Mouse (Mus musculus) heart, postnatal 0 days (tissue): Measurements from ENCODE around the gene AC129217.1.

ENCODE experiments used
- CTCF ChIP-seq: IDR thresholded peaks from 2 replicates; pipeline ENCODE4 v1.5.1; 2016; ENCODE audit warnings: antibody characterized with exemption, control low read depth, low read depth
- EP300 ChIP-seq: IDR thresholded peaks from 2 replicates; pipeline ENCODE4 v1.6.1; 2016; ENCODE audit warnings: antibody characterized with exemption, low read depth

DNA sequence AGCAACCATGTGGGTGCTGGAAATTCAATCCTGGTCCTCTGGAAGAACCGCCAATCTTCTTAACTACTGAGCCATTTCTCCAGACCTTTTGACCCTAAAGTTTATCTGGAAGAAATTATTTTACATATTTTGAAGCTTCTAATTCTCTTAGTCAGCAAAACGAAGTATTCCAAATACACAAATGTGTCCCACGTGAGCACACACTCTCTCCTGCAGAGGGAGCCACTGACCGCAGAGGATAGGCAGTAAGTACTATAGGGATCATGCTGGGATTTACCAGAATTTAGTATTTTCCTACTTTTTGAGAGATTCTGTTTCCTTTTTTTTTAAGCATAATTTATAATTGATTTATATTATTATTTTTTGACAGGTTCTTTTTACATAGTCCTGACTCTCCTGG lies 28.1 kb downstream of the AC129217.1 start:
- TF ChIP-seq CTCF, result peak; percentile 61
- no peak for TF ChIP-seq EP300
